Mouse (Mus musculus) left cerebral cortex, postnatal 36 days (tissue): ENCODE results near the gene Pla2r1. TPM values are rescaled to one million over a fixed set of nuclear protein-coding genes. Genes with fewer than 3 reads are reported as not detected.
A peak's percentile ranks its signal among the peaks of the same experiment; 100 is the strongest.

Source experiments
- DNase-seq, 2 experiments: peaks; one replicate each; pipeline ENCODE4 v3.0.0; 2021 to 2022; ENCODE audit warnings: low spot score in 2 of 2, mixed read lengths in 1 of 2
- intact Hi-C: fragments of 180-260 bp; cut with DNase I; formaldehyde crosslinking; loops from one replicate; pipeline ENCODE4 v1.15.1; 2025
- total RNA-seq, 2 experiments: library from RNA; stranded (reverse); gene quantifications; 2 replicates each; pipeline ENCODE4 v1.2.3; 2021

The Pla2r1 gene
- total RNA-seq, 2 experiments from 2014 or later, result 0.45 to 0.62 TPM

DNA sequence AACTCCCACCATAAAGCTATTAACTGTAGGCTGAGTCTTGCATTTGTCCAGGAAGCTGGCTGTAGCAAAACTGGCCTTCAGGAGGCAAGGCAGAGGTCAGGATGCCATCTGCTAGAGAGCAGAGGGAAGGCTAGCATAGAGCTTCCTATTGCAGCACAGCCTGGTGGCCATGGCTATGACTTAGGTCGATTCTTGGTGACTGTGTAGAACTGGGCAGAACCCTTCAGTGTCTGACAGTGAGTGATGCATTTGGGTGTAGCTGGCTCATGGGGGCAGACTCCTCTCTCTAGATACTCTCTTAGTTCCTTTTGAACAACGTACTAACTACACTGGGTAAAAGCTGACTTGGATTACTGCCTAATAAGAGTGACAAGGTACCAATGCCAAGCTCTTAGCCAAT lies 48.0 kb downstream of the Pla2r1 start:
- intact Hi-C loops, result no loop called here
- DNase-seq, result no peak

DNA sequence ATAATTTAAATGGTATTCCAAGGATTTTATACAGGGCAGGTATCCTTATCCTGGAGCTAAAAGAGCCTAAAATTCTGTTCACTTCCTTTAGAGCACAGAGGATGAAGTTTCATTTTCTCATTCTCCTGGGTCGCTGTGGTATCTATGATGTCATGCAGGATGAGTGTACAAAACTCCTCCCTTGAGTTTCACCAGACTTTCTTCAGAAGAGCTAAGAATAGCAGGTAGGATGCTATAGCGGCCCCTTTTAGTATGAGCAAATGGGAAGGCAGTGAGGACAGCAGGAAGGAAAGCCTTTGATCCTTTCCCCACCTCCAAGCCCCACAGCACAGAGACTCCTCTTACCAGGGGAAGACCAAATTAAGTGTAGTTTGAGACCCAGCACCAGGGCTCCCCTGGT lies 48.4 kb downstream of the Pla2r1 start:
- no peak for DNase-seq
- intact Hi-C loops, result no loop called here

DNA sequence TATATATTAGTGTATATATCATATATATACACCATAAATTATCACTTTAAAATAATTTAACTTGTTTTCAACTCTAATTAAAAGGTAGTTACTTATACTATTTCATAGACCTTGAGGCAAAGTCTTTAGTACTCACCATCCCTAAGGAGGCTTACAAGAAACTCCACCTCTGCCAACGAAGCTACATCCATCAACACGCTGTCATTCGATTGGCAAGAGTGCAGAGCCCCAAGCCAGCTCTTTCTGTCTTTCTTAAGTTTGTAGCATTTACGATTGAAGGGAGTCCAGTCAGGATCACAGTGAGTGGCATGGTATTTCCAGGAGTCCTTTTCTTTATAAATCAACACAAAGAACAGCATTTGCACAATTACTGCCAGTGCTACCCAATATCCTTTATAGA lies 49.1 kb downstream of the Pla2r1 start:
- no peak for DNase-seq
- intact Hi-C loops, result no loop called here

DNA sequence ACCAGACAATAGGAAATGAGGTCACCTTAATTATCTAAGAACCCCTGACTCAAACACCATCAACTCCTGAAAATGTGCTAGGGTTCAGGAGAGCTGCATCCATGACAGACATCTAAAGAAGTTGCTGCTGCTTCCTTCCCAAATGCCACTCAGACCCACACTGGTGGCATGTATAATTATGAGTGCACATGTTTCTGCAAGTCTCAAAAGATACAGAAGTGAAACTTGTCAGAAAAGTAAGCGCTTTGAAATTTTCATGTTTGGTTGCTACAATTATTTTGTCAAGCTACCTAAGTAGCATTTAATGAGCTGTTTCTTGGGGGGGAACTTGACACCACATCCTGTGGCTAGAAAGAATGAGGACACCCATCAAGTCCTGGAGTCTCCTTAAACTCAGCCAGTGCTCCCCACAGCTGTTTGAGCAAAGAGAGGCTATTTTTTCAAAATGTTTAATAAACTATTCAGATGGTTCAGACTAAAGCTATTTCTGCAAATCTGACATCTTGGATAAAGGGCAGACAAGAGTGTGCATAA lies 52.5 kb downstream of the Pla2r1 start:
- intact Hi-C loops, result no loop called here
- no peak for DNase-seq

DNA sequence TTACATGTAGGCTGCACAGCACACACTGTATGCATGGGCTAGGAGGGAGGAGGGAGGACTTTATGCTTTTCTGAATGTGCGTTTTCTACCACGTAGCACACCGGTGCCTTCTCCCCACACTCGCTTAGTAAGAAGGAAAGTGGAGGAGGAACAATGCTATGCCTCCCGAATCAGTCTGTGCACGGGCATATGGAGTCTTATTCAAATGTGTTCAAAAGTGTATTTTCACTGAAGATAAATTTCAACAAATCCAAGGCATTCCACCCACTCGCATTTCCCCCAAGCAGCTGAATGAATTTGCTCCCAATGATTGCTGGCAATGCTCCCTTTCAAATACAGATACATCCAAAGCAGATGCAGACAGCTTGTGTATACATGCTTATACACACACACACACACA lies 73.2 kb downstream of the Pla2r1 start:
- peak; percentile 17 to 24 for DNase-seq
- intact Hi-C loops, result no loop called here

DNA sequence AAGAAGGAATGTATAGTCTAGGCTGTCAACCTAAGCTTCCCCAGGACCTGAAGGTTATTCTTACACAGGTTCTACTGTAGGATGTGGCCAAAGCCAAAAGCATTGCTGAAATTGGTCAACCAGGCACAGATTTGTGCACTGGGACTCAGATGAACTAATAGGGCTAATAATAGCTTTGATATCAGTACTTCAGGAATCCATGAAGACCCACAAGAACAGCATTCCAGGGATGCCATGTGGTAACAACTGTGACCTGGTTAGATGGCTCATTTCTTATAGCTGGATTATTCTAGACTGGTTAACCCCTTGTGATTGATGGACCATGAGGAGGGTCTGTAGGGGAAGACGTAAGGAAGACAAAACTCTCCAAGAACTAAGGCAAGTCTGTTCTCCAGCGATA lies 74.3 kb downstream of the Pla2r1 start:
- DNase-seq, result no peak
- intact Hi-C loops, result no loop called here

DNA sequence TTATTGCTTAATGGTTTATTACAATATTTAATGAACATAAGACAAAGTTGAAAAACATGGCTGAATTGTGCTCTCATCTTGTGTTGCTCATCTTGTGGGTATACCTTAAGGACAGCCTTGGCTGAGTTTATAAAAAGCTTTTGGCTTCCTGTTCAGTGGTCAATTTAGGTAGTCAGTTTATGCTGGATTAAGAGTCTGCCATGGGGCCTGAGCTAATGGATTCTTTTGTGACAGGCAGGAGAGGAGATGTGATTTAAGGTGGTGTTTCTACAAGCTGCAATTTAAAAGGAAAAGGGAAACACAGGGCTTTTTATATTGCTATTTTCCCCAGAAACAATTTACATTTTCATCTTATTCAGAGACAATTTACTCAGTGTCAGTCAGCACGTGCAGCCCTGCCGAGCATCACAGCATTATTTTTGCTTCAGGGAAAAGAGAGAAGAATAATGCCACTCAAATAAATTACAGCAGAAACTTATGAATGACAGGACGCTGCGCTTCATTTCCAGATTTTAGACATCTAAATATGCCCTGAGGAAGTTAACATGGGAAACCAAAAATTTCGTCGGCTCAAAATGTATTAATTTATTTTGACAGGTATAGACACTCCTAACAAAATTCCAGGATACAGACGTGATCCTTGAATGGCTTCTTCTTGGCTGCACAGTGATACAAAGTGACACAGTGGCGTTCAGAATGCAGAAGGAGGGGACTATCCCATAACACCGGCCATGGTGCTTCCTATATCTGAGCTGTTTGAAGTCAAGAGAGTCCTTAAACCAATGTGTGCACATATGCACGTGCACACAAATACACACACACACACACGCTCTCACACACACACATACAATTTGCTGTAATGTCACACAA lies 84.0 kb downstream of the Pla2r1 start:
- intact Hi-C loops, result no loop called here

DNA sequence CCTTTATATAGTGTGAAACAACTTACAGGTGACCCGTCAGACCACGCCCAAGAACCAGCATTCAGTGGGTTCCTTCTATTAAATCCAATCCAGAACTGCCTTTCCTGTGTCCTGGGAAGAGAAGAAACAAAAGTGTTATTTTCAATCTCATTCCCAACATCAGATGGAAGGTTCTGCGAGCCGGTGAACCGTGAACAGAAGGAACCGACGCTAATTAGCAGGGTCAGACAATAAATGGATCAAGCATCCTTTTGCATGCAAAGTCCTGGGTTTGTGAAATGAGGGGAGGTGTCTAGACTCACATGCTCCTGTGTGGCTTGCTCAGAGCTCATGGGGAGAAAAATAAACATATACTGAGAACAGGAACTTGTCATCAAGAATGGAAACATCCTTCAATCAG lies 100.7 kb downstream of the Pla2r1 start:
- no peak for DNase-seq
- intact Hi-C loops, result no loop called here

More for the DNA sequence above, 84.0 kb downstream of the Pla2r1 start:
- DNase-seq, result no peak

DNA sequence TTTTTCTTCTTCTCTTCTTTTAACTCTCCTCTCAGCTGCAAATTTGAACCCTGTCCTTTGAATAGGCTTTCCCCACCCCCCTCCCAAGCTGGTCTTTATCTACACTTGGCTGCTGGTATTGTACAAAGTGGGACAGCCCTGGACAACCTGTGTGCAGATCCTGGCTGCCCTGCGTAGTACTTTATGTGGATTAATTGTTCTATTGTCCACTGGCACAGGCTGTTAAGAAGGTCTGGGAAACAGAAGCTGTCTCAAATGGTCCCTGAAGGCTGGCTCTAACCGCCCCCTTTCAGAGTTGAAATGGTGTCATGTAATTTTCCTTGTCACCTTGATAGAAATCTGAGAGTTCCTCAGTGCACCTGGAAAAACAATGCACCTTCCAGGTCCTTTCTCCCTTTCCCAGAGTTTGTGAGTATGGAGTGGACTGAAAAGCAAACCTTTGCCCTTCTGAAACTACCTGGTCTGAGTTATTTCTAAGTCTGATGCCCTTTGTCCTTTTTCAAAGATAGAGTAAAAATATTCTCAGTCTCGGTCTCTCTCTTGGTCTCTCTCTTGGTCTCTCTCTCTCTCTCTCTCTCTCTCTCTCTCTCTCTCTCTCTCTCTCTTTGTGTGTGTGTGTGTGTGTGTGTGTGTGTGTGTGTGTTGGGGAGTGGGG lies 101.9 kb downstream of the Pla2r1 start:
- intact Hi-C loops, result no loop called here
- DNase-seq, result no peak

DNA sequence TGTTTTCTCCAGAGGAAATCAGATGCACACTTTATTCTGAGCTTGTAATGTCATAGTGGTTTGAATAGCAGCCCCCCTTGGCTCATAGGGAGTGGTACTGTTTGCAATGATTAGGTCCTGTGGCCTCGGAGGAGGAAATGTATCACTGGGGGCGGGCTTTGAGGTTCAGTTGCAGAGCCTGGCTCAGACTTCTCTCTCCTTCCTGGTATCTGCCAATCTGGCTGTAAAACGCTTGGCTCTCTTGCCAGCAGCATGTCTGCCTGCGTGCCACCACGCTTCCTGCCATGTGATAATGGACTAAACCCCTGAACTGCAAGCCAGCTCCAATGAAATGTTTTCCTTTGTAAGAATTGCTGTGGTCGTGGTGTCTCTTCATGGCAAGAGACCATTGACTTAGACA lies 103.4 kb downstream of the Pla2r1 start:
- no peak for DNase-seq
- intact Hi-C loops, result no loop called here

DNA sequence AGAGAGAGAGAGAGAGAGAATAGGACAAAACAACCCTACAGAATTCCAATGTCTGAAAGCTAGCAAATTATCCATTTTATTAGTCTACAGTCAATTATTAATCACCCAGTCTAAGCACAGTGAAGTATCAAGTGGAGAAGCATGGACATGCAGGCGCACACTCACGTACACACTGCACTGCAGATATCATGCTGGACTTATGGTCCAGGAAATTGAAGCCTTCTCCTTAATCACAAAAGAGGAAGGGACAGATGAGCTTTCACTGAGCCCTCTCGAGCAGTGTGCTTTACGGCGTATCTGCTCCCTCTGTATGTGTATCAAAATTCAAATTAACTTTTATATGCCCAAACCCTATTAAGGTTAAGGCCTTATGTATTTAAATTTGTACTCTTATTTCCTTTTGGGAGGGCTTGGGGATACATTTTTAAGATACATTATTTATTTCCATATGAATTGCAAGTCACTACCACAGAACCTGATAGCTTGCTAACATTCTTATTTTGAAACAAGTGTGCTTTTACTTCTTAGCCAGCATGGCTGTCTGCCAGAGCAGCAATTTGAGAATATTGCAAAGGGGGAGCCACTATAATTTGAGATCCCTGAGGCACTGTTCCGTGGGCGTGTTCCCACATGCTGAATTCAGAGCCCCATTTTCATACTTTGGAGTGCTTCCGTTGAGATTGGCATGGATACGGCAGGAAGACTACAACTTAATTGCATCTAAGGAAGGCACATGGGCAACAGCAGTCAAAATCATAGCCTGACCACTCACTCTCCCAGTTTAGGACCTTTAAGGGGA lies 108.2 kb downstream of the Pla2r1 start:
- intact Hi-C loops, result loop anchor here (5.0 kb wide), 1 partner anchor 543 kb away; no protein-coding TSS in a partner anchor
- DNase-seq, result peak; percentile 43 to 56

DNA sequence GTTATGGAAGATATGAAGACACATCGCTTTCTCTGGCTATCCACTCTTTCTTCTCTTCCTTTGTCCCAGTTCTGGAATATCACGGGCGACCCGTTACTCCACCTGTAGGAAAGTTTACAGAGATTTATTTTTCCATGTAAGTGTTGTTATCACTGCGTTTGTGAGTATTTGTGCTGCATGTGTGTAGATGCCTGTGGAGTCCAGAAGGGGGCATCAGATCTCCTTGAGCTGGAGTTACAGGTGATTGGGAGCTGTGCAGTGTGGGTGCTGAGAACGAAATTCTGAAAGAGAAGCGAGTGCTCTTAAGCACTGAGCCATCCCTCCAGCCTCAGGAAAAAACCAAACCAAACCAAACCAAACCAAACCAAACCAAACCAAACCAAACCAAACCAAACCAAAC lies 109.8 kb downstream of the Pla2r1 start:
- DNase-seq, result no peak
- intact Hi-C loops, result loop anchor here (5.0 kb wide), 1 partner anchor 541 kb away; no protein-coding TSS in a partner anchor

DNA sequence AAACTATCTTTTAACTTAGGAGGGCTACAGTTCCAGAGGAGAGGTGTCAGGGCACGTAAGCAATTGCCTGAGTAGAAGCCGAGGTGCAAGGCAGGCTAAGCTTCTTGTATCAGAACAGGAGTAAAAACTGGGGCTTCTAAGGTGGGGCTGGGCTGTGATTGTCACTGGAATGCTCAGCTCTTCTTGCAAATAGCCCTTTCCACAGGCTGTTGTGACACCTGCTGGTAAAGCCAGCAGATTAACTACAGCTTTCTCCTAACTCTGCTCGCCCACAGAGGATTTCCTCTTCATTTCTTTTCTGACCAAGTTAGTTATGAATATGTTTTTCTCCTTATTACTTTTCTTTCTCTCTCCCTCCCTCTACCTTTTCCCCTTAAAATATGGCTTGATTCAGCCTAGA lies 111.2 kb downstream of the Pla2r1 start:
- intact Hi-C loops, result loop anchor here (5.0 kb wide), 1 partner anchor 540 kb away; no protein-coding TSS in a partner anchor
- no peak for DNase-seq

DNA sequence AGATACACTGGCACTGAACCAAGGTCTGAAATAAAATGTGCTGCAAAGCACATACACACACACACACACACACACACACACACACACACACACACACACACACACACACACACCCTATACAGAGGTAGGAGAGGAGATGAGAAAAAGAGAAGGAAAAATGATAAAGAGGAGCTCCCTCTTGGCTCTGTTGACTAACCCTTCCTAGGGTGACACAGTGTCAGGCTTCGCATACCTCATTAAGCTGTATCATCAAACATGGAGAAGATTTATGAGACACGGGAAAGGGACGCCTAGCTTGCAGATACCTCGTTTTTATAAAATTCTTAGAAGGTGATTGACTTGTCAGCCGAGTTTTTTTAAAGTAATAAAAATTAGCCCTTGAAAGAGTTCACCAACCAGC lies 116.3 kb downstream of the Pla2r1 start:
- intact Hi-C loops, result no loop called here

DNA sequence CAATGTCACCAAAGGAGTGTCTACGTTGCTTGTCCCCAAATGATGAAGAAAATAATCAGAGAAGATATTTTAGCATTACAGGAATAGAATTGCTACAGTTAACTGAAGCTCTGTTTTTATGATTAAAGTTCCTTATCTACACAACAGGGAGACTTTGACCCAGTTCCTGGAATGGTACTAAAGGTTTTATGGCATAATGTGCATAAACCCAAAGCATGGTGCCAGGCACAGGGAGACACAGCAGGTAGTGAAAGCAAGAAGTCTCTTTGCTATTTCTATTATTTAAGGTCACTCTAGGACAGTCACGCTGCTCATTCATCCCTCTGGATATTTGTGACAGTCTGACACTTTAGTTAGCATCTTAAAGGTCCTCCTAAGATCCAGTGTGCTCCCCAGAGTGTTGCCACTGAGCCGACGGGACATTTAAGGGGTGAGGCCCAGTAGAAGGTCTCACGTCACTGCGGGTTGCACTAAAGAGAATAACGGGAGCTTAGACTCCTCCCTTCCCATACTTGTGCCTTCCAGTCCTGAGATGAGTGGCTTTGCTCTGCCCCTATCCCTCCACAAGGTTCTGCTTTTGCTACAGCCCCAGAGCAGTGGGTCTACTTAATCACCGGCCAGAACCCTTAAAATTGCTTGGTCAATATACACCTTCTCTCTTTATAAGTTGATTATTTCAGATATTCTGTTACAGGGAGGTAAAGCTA lies 122.6 kb downstream of the Pla2r1 start:
- intact Hi-C loops, result no loop called here

More for the DNA sequence above, 116.3 kb downstream of the Pla2r1 start:
- DNase-seq, result no peak

DNA sequence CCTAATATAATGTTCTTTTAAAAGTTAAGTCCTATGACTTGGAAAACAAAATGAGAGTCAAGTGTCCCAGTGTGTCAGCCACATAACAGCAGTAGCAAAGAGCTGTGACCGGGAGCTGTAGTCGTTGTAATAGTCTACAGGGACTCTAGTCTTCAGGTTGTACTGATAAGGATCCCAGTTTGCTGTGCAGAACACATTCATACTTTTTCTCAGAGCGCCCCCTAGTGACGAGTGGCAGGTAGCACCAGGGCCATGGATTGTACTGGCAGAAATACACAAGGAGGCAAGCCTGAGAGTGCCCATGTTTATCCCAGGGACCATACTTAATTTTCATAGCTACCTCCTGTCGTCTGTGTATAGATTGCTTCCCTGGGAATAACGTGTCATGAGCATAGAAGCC lies 135.0 kb downstream of the Pla2r1 start:
- peak; percentile 57 to 69 for DNase-seq
- intact Hi-C loops, result loop anchor here (10.0 kb wide), 1 partner anchor 883 kb away; no protein-coding TSS in a partner anchor

More for the DNA sequence above, 122.6 kb downstream of the Pla2r1 start:
- DNase-seq, result no peak

DNA sequence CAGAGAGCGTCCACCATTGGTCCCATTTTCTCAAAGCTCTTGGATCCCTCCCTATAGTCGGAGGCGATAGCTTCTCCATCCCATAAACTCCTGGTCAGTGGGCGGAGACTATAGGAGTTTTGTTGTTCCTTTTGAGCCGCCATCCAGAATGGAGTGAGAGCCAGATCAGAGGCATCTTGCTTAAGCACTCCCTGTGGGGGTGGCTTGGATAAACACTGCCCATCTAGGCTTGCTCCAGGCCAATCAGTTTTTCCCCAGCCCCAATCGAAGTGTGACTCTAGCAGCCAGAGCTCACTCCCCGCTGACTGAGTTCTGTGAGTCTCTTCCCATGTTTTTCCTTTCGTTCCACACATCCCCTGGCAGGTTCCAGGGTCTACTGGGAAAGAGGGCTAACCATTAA lies 138.8 kb downstream of the Pla2r1 start:
- intact Hi-C loops, result loop anchor here (10.0 kb wide), 1 partner anchor 880 kb away; no protein-coding TSS in a partner anchor
- DNase-seq, result no peak

DNA sequence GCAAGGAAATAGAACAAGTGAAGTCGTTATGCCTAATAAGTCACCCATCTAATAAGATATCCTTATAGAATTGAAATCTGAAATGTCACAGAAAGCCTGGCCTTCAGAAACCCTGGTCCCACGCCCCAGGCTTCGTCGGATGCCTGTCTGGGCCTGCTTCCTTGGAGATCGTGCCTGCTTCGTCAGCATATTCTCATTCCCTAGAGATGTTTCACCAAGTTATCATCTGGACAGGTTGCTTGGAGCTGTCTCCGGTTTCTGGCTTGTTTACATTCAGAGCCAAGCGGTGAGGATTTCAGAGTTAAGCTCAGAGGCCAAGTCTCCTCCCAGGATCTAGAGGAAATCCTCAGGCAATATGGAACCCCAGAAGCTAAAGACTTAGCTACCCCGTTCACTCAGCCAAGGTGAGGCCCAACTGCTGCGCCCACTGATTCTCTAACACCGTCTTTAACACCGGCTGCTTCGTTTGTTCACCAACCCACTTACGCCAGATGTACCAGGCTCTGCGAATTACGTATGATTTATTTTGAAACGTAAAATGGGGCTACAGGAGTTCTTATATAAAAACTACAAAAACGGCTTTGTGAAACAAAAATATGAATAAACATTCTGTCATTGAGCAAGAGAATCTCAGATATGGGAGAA lies 140.0 kb downstream of the Pla2r1 start:
- intact Hi-C loops, result loop anchor here (10.0 kb wide), 1 partner anchor 878 kb away; no protein-coding TSS in a partner anchor
- peak; percentile 21 to 52 for DNase-seq
